Mouse (Mus musculus) embryonic facial prominence, embryonic 14.5 days (tissue): ENCODE data around the gene Slc35f1. TPM values are rescaled to one million over a fixed set of nuclear protein-coding genes. Genes with fewer than 3 reads are reported as not detected.

Source experiments
- ATAC-seq: fragments of 200-750 bp; cut with Nextera tagmentation; 2 replicates; pipeline ENCODE4 v1.8.0; 2017; ENCODE audit warnings: low read depth, moderate number of reproducible peaks, moderate TSS enrichment
- DNase-seq: peaks from one replicate; pipeline ENCODE4 v3.0.0-alpha.2; 2015; ENCODE audit warnings: low spot score
- H3K27ac ChIP-seq: fragments of 300-500 bp; sonication (generic); replicated peaks from 2 replicates; pipeline ENCODE4 v1.5.1; 2014; ENCODE audit warnings: low read depth, mild to moderate bottlenecking, low read length, moderate library complexity
- H3K27me3 ChIP-seq: fragments of 300-500 bp; sonication (generic); replicated peaks from 2 replicates; pipeline ENCODE4 v1.6.1; 2014; ENCODE audit warnings: low read length; ENCODE audit not compliant: control insufficient read depth, insufficient read depth
- H3K36me3 ChIP-seq: fragments of 300-500 bp; sonication (generic); 2 replicates; pipeline ENCODE4 v1.6.1; 2014; ENCODE audit warnings: low read length, mixed read lengths; ENCODE audit not compliant: control insufficient read depth, insufficient read depth
- H3K4me1 ChIP-seq: fragments of 300-500 bp; sonication (generic); 2 replicates; pipeline ENCODE4 v1.6.1; 2014; ENCODE audit warnings: antibody characterized with exemption, low read length; ENCODE audit not compliant: control insufficient read depth, insufficient read depth
- H3K4me2 ChIP-seq: fragments of 300-500 bp; sonication (generic); 2 replicates; pipeline ENCODE4 v1.6.1; 2014; ENCODE audit warnings: low read depth, mild to moderate bottlenecking, low read length, moderate library complexity, mixed read lengths
- H3K4me3 ChIP-seq: fragments of 300-500 bp; sonication (generic); 2 replicates; pipeline ENCODE4 v1.5.1; 2014; ENCODE audit warnings: low read depth, mild to moderate bottlenecking, low read length
- H3K9ac ChIP-seq: fragments of 300-500 bp; sonication (generic); 2 replicates; pipeline ENCODE4 v1.6.1; 2014; ENCODE audit warnings: low read depth, mild to moderate bottlenecking, low read length, moderate library complexity, mixed read lengths
- H3K9me3 ChIP-seq: fragments of 300-500 bp; sonication (generic); 2 replicates; pipeline ENCODE4 v1.6.1; 2016; ENCODE audit warnings: low read length; ENCODE audit not compliant: control insufficient read depth
- whole genome bisulfite sequencing: fragments of 180-500 bp; shearing (Covaris S2); extraction: QIAGEN DNeasy Blood & Tissue Kit; methylation state at CpG from one replicate; pipeline ENCODE4 v1.1.7; 2014; 5-methylcytosine and 5-hydroxymethylcytosine counted together
- polyA plus RNA-seq: library from polyadenylated mRNA; unstranded; fragments of >200 nt; fragmentation: Nextera tagmentation; extraction: Ambion mirVana; gene quantifications from 2 replicates; pipeline ENCODE4 v1.2.1, GENCODE M21; 2014

Gene Slc35f1
- polyA plus RNA-seq, 1 experiment from 2014 or later: 4.3 TPM

GRCm38 (mm10) chr10:53120608-53121007 lies 430.3 kb downstream of the Slc35f1 start:
- no peaks in the 10 kb centered on the region for H3K9me3 ChIP-seq
- no peak for ATAC-seq
- no peaks in the 10 kb centered on the region for H3K36me3 ChIP-seq
- no peak overlapping the region for H3K27ac ChIP-seq
- H3K4me3 ChIP-seq: no peak overlapping the region
- WGBS: 97% methylated on average over 2 of the region's 2 CpGs
- no peaks in the 10 kb centered on the region for H3K4me1 ChIP-seq
- no peak overlapping the region for H3K4me2 ChIP-seq
- DNase-seq: no peak
- H3K27me3 ChIP-seq: no peaks in the 10 kb centered on the region
- H3K9ac ChIP-seq: no peak overlapping the region

GRCm38 (mm10) chr10:53124365-53124764 lies 434.0 kb downstream of the Slc35f1 start:
- Histone ChIP-seq H3K9ac (no peak overlapping the region), H3K27me3 (no peaks in the 10 kb centered on the region), H3K4me2 (no peak overlapping the region), H3K4me3 (no peak overlapping the region), H3K27ac (no peak overlapping the region), H3K4me1 (no peaks in the 10 kb centered on the region), H3K9me3 (no peaks in the 10 kb centered on the region), H3K36me3 (no peaks in the 10 kb centered on the region)
- ATAC-seq (no peak), DNase-seq (no peak)
- 67% methylated on average over 6 of the region's 6 CpGs for WGBS

- Histone ChIP-seq H3K27ac (no peak overlapping the region), H3K4me2 (no peak overlapping the region), H3K9ac (no peak overlapping the region), H3K36me3 (no peaks in the 10 kb centered on the region), H3K4me3 (no peak overlapping the region), H3K9me3 (no peaks in the 10 kb centered on the region), H3K4me1 (no peaks in the 10 kb centered on the region), H3K27me3 (no peaks in the 10 kb centered on the region)
- DNase-seq: no peak
- WGBS: 68% methylated on average over 1 of the region's 1 CpGs
- ATAC-seq: no peak
These were observed 442.4 kb downstream of the Slc35f1 start for GRCm38 (mm10) chr10:53132707-53133106.

GRCm38 (mm10) chr10:53150321-53150720 lies 460.0 kb downstream of the Slc35f1 start:
- Histone ChIP-seq H3K9ac (no peak overlapping the region), H3K4me3 (no peak overlapping the region), H3K4me2 (no peak overlapping the region), H3K27ac (no peak overlapping the region), H3K9me3 (no peaks in the 10 kb centered on the region), H3K36me3 (no peaks in the 10 kb centered on the region), H3K4me1 (no peaks in the 10 kb centered on the region), H3K27me3 (no peaks in the 10 kb centered on the region)
- DNase-seq (no peak), ATAC-seq (no peak)
- 74% methylated on average over 2 of the region's 2 CpGs for WGBS

GRCm38 (mm10) chr10:53150916-53151315 lies 460.6 kb downstream of the Slc35f1 start:
- H3K9ac ChIP-seq: no peak overlapping the region
- no peak for ATAC-seq
- H3K4me2 ChIP-seq: no peak overlapping the region
- H3K36me3 ChIP-seq: no peaks in the 10 kb centered on the region
- no peak overlapping the region for H3K27ac ChIP-seq
- no peaks in the 10 kb centered on the region for H3K4me1 ChIP-seq
- H3K9me3 ChIP-seq: no peaks in the 10 kb centered on the region
- DNase-seq: no peak
- H3K4me3 ChIP-seq: no peak overlapping the region
- WGBS: 65% methylated on average over 2 of the region's 2 CpGs
- H3K27me3 ChIP-seq: no peaks in the 10 kb centered on the region

- 21% methylated on average over 7 of the region's 7 CpGs for WGBS
- no peak overlapping the region for H3K4me2 ChIP-seq
- DNase-seq (no peak), ATAC-seq (no peak)
- H3K4me3 ChIP-seq: no peak overlapping the region
- no peak overlapping the region for H3K9ac ChIP-seq
- no peak overlapping the region for H3K27ac ChIP-seq
- H3K4me1 ChIP-seq: no peaks in the 10 kb centered on the region
- H3K9me3 ChIP-seq: no peaks in the 10 kb centered on the region
- H3K36me3 ChIP-seq: no peaks in the 10 kb centered on the region
- no peaks in the 10 kb centered on the region for H3K27me3 ChIP-seq
These were observed 466.0 kb downstream of the Slc35f1 start for GRCm38 (mm10) chr10:53156374-53156773.

- H3K36me3 ChIP-seq: no peaks in the 10 kb centered on the region
- ATAC-seq: 0 out of 2 replicates have a peak, but pooled peaks have one; percentile 26
- WGBS: 60% methylated on average over 2 of the region's 2 CpGs
These were observed 467.4 kb downstream of the Slc35f1 start for GRCm38 (mm10) chr10:53157740-53158139.

More at GRCm38 (mm10) chr10:53157740-53158139, 467.4 kb downstream of the Slc35f1 start:
- H3K9me3 ChIP-seq: no peaks in the 10 kb centered on the region
- DNase-seq: peak; percentile 55
- no peaks in the 10 kb centered on the region for H3K27me3 ChIP-seq
- no peak overlapping the region for H3K27ac ChIP-seq
- H3K4me2 ChIP-seq: no peak overlapping the region
- H3K9ac ChIP-seq: no peak overlapping the region
- H3K4me1 ChIP-seq: no peaks in the 10 kb centered on the region
- H3K4me3 ChIP-seq: no peak overlapping the region
